Mouse (Mus musculus) liver, embryonic 13.5 days (tissue): ENCODE data around the gene Cct3. TPM values are rescaled to one million over a fixed set of nuclear protein-coding genes. Genes with fewer than 3 reads are reported as not detected.
"Not testable (repeated sequence)": the region's sequence is repeated elsewhere in the genome, so short reads cannot be mapped to it uniquely, and the experiment has no call there.

Experiments
- ATAC-seq: fragments of 200-750 bp; cut with Nextera tagmentation; 2 replicates; pipeline ENCODE4 v1.8.0; 2017; ENCODE audit warnings: low read depth, mild to moderate bottlenecking, moderate number of reproducible peaks, moderate library complexity
- DNase-seq: peaks from one replicate; pipeline ENCODE4 v3.0.0; 2022
- H3K27ac ChIP-seq: fragments of 300-500 bp; sonication (generic); 2 replicates; pipeline ENCODE4 v1.5.1; 2015; ENCODE audit warnings: moderate library complexity, mild to moderate bottlenecking, inconsistent platforms
- H3K27me3 ChIP-seq: fragments of 300-500 bp; sonication (generic); 2 replicates; pipeline ENCODE4 v1.6.1; 2015; ENCODE audit warnings: mild to moderate bottlenecking, inconsistent platforms
- H3K36me3 ChIP-seq: fragments of 300-500 bp; sonication (generic); 2 replicates; pipeline ENCODE4 v1.6.1; 2015; ENCODE audit warnings: mild to moderate bottlenecking, inconsistent platforms
- H3K4me1 ChIP-seq: fragments of 300-500 bp; sonication (generic); replicated peaks from 2 replicates; pipeline ENCODE4 v1.6.1; 2015; ENCODE audit warnings: inconsistent platforms
- H3K4me2 ChIP-seq: fragments of 300-500 bp; sonication (generic); 2 replicates; pipeline ENCODE4 v1.6.1; 2015; ENCODE audit warnings: inconsistent platforms, mild to moderate bottlenecking, moderate library complexity
- H3K4me3 ChIP-seq: fragments of 300-500 bp; sonication (generic); replicated peaks from 2 replicates; pipeline ENCODE4 v1.5.1; 2015; ENCODE audit warnings: mild to moderate bottlenecking, inconsistent platforms
- H3K9ac ChIP-seq: fragments of 300-500 bp; sonication (generic); 2 replicates; pipeline ENCODE4 v1.6.1; 2015; ENCODE audit warnings: mild to moderate bottlenecking, inconsistent platforms
- H3K9me3 ChIP-seq: fragments of 300-500 bp; sonication (generic); replicated peaks from 2 replicates; pipeline ENCODE4 v1.6.1; 2016; ENCODE audit warnings: inconsistent platforms
- WGBS: fragments of 180-500 bp; shearing (Covaris S2); methylation state at CpG from one replicate; pipeline ENCODE4 v1.1.7; 2015; ENCODE audit not compliant: insufficient replicate concordance; 5-methylcytosine and 5-hydroxymethylcytosine counted together
- polyA plus RNA-seq: library from polyadenylated mRNA; unstranded; fragments of >200 nt; fragmentation: Nextera tagmentation; extraction: Ambion mirVana; gene quantifications from 2 replicates; pipeline ENCODE4 v1.2.1, GENCODE M21; 2015

The Cct3 gene
- polyA plus RNA-seq, 1 experiment from 2014 or later = 376 TPM

- peaks cover 59% of the 10 kb centered on the region for H3K36me3 ChIP-seq
- H3K4me2 ChIP-seq = peak overlapping the region; percentile 85
- peaks cover 22% of the 10 kb centered on the region for H3K27me3 ChIP-seq
- H3K4me3 ChIP-seq = no peak overlapping the region
- peak overlapping the region; percentile 90 for H3K27ac ChIP-seq
- peaks cover 72% of the 10 kb centered on the region for H3K4me1 ChIP-seq
- WGBS = 83% methylated on average over 2 of the region's 2 CpGs
- H3K9ac ChIP-seq = peak overlapping the region; percentile 54
- no peaks in the 10 kb centered on the region for H3K9me3 ChIP-seq
- DNase-seq = no peak
- no peak for ATAC-seq
Observed at GRCm38 (mm10) chr3:88361612-88362313, 64.8 kb downstream of the Cct3 start.

DNA sequence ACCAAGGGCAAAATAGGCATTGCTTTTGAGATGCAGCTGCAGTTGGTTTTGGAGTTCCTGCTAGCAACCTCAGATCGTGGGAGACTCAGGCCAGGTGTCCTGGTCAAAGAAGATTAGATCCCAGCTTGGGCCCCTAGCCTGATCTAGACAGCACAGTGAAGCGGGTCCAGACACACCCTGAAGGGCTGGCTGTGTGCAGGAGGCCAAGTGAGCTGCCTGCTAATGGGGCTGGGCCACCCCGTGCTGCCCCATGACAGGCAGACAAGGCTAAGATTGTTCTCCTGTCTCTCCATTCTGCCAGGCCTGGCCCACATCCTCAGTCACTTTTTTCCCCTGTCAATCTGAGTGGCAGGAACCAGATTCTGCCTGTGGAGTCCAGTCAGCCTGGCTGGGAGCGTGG, 66.8 kb downstream of the Cct3 start:
- Histone ChIP-seq H3K4me2 (peak overlapping the region; percentile 85), H3K36me3 (peaks cover 39% of the 10 kb centered on the region), H3K27ac (peak overlapping the region; percentile 90), H3K9me3 (no peaks in the 10 kb centered on the region), H3K9ac (peak overlapping the region; percentile 75), H3K4me3 (peak overlapping the region; percentile 64), H3K4me1 (peaks cover 78% of the 10 kb centered on the region), H3K27me3 (peaks cover 25% of the 10 kb centered on the region)
- DNase-seq = peak; percentile 83
- 30% methylated on average over 4 of the region's 4 CpGs for WGBS
- peak; percentile 96 for ATAC-seq

DNA sequence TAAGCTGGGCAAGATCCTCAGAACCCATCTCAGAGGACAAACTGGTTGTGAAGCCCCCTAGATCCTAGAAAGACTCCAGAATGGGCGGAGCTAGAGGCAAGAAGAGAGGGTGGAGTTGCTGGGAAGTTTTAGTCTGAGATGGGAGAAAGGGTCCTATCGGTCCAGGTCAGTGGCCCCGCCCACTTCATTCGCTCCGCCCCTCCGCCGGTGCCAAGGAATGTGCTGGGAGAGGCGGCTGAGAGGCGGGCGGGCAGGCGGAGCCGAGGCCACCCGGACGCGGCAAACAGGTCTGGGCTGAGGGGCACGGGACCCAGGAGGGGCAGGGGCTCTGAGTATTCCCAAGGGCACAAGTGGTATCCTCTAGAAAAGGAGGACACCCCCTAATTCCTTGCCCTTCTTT, 67.4 kb downstream of the Cct3 start, which contains the start of gene Paqr6:
Gene Paqr6 (plus strand): TSS at position 248 of the 400 bp plus-strand sequence.
- Histone ChIP-seq H3K9me3 (no peaks in the 10 kb centered on the region), H3K27ac (peak within 1 kb of the TSS; percentile 90), H3K27me3 (peaks cover 25% of the 10 kb centered on the region), H3K9ac (peak within 1 kb of the TSS; percentile 75), H3K36me3 (peaks cover 33% of the 10 kb centered on the region), H3K4me1 (peaks cover 77% of the 10 kb centered on the region), H3K4me3 (peak within 1 kb of the TSS; percentile 64), H3K4me2 (peak within 1 kb of the TSS; percentile 85)
- peak; percentile 87 for DNase-seq
- ATAC-seq = peak; percentile 52
- WGBS = 4% methylated on average over 16 of the region's 16 CpGs

- Histone ChIP-seq H3K9ac (peak overlapping the region; percentile 75), H3K36me3 (peaks cover 18% of the 10 kb centered on the region)
Observed at GRCm38 (mm10) chr3:88365705-88366361, 68.9 kb downstream of the Cct3 start.

GRCm38 (mm10) chr3:88366830-88367428, 70.0 kb downstream of the Cct3 start:
- H3K9me3 ChIP-seq, H3K9ac ChIP-seq, H3K36me3 ChIP-seq, H3K27ac ChIP-seq: not testable (repeated sequence)
- Histone ChIP-seq H3K27me3 (peaks cover 25% of the 10 kb centered on the region), H3K4me3 (peak overlapping the region; percentile 28), H3K4me1 (peaks cover 52% of the 10 kb centered on the region), H3K4me2 (peak overlapping the region; percentile 59)
- ATAC-seq (0 out of 2 replicates have a peak, but pooled peaks have one; percentile 32), DNase-seq (peak; percentile 40)
- 6% methylated on average over 19 of the region's 22 CpGs for WGBS

More at GRCm38 (mm10) chr3:88365705-88366361, 68.9 kb downstream of the Cct3 start:
- 29% methylated on average over 34 of the region's 34 CpGs for WGBS
- Histone ChIP-seq H3K27me3 (peaks cover 25% of the 10 kb centered on the region), H3K4me1 (peaks cover 62% of the 10 kb centered on the region), H3K9me3 (peaks cover 9% of the 10 kb centered on the region), H3K27ac (no peak overlapping the region), H3K4me3 (peak overlapping the region; percentile 64), H3K4me2 (peak overlapping the region; percentile 85)
- DNase-seq = no peak
- ATAC-seq = no peak

- H3K9ac ChIP-seq, ATAC-seq, H3K4me3 ChIP-seq, H3K27ac ChIP-seq, DNase-seq, H3K9me3 ChIP-seq, H3K36me3 ChIP-seq: not testable (repeated sequence)
- WGBS = 49% methylated on average over 3 of the region's 7 CpGs
- H3K4me1 ChIP-seq = peaks cover 46% of the 10 kb centered on the region
- H3K4me2 ChIP-seq = peak overlapping the region; percentile 59; the same call in 1 of the 2 replicates
- H3K27me3 ChIP-seq = peaks cover 25% of the 10 kb centered on the region
Observed at GRCm38 (mm10) chr3:88367517-88367916, 70.6 kb downstream of the Cct3 start.

- H3K9ac ChIP-seq, H3K36me3 ChIP-seq, H3K4me3 ChIP-seq, H3K27ac ChIP-seq, H3K4me2 ChIP-seq, H3K9me3 ChIP-seq, DNase-seq, ATAC-seq: not testable (repeated sequence)
- H3K4me1 ChIP-seq = peaks cover 36% of the 10 kb centered on the region
- H3K27me3 ChIP-seq = peaks cover 28% of the 10 kb centered on the region
- 74% methylated on average over 7 of the region's 7 CpGs for WGBS
Observed at GRCm38 (mm10) chr3:88368511-88368910, 71.6 kb downstream of the Cct3 start.

Other genes with a start within 250 kb of the Cct3 start
- gene Naxe, start 238.6 kb upstream of the Cct3 start, polyA plus RNA-seq = 63.8 and 66.9 TPM in 2 replicates
- gene Ttc24, start 218.8 kb upstream of the Cct3 start, polyA plus RNA-seq = not detected in 2 replicates
- gene Iqgap3, start 215.1 kb upstream of the Cct3 start, polyA plus RNA-seq = 6.6 and 7.4 TPM in 2 replicates
- 5.5 and 7.5 TPM in 2 replicates for gene Mef2d, start 154.7 kb upstream of the Cct3 start, polyA plus RNA-seq
- gene Rhbg, start 42.4 kb upstream of the Cct3 start, polyA plus RNA-seq = 14.7 and 15.4 TPM in 2 replicates
- gene Gm38392, start 9.9 kb upstream of the Cct3 start, polyA plus RNA-seq = 1.3 TPM in 1 of 2 replicates, not detected in the other
- gene Tsacc, start 117 bp upstream of the Cct3 start, polyA plus RNA-seq = 6.3 and 6.9 TPM in 2 replicates
- 89.4 and 92.9 TPM in 2 replicates for gene Glmp, start 27.9 kb downstream of the Cct3 start, polyA plus RNA-seq
- gene Tmem79, start 39.0 kb downstream of the Cct3 start, polyA plus RNA-seq = 1.5 TPM in 2 replicates
- 31.8 and 33.2 TPM in 2 replicates for gene Smg5, start 39.1 kb downstream of the Cct3 start, polyA plus RNA-seq
- 7.5 and 7.7 TPM in 2 replicates for gene Paqr6, start 67.5 kb downstream of the Cct3 start, polyA plus RNA-seq
- 0.17 and 0.29 TPM in 2 replicates for gene Bglap3, start 75.6 kb downstream of the Cct3 start, polyA plus RNA-seq
- not detected in 2 replicates for gene Bglap2, start 81.6 kb downstream of the Cct3 start, polyA plus RNA-seq
- gene Bglap, start 87.3 kb downstream of the Cct3 start, polyA plus RNA-seq = not detected in 2 replicates
- gene Pmf1, start 113.2 kb downstream of the Cct3 start, polyA plus RNA-seq = 97.1 and 105 TPM in 2 replicates
- 10.4 and 13.2 TPM in 2 replicates for gene Slc25a44, start 128.0 kb downstream of the Cct3 start, polyA plus RNA-seq
- gene Sema4a, start 164.1 kb downstream of the Cct3 start, polyA plus RNA-seq = 13.8 and 15.8 TPM in 2 replicates
- gene Lmna, start 212.8 kb downstream of the Cct3 start, polyA plus RNA-seq = 165 and 184 TPM in 2 replicates
- 1.2 and 1.5 TPM in 2 replicates for gene Mex3a, start 235.3 kb downstream of the Cct3 start, polyA plus RNA-seq